Mouse (Mus musculus): ENCODE data around the gene Spcs1.

Gene Spcs1

DNA sequence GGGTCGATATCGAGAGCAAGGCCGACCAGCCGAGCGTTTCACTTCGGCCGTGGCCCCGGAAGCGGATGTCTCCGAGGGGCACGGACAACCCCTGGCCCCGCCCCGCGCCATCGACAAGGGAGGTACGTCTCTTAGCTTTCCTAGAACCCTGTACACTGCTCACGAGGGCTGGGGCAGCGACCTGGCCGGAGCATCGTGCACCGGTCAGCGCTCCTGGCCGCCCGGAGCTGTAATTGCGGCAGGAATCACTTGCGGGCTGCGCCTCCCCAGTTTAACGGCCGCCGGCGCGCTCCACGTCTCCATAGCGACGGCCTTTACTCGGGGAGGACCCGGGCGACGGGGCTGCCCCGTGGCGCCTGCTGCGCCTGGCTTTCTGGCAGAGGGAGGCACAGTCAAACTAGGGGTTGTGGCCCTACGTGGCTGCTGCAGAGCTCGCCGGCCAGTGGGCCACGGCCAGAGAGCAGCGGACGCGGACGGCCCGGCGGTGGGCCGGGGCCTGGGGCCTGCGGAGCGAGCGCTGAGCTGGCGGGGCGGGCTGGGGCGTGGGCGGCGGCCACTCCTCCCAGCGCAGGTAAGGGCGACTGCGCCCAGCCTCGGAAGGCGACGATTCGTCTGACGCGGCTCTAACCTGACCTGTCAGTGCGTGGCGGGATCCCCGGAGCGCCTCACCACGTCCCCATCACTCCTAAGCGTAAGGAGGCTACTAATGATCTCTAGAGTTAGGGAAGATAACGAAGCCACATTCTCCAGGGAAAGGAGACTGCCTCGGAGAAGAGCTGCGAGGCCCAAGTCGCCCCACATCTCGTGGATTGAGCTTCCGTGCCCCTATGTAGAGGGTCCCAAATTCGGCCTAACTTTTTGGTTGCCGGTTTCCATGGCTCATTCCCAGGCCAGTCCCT is at the start of gene Spcs1, which contains the start of gene Glt8d1:
Spcs1 (minus strand) TSS at position 366 of the 899 bp plus-strand sequence.
Glt8d1 (plus strand) TSS at position 94 of the 899 bp plus-strand sequence.
- Histone ChIP-seq H3K4me3 (replicated peaks; ENCODE audit: low read length) (peak within 1 kb of the TSS; percentile 95), H3K9me3 (ENCODE audit: low read length) (no peaks in the 10 kb centered on the region), H3K27me3 (ENCODE audit: insufficient read depth, low read length) (peaks cover 9% of the 10 kb centered on the region; the same call in 1 of the 2 replicates), H3K36me3 (ENCODE audit: insufficient read depth, low read length) (0 out of 2 replicates have a peak, but pooled peaks cover under 1% of the 10 kb centered on the region), H3K4me1 (replicated peaks; ENCODE audit: low read depth, low read length) (peaks cover 17% of the 10 kb centered on the region)
- TF ChIP-seq CTCF (conservative IDR thresholded peaks at IDR 0.05; ENCODE audit: low read length) (no peak), POU5F1 (IDR thresholded peaks at IDR 0.05; ENCODE audit: borderline replicate concordance, low read length) (no peak), NANOG (IDR thresholded peaks at IDR 0.05; ENCODE audit: borderline replicate concordance, low read length) (no peak)

- peaks cover 76% of the 10 kb centered on the region for H3K36me3 ChIP-seq (ENCODE audit: insufficient read depth, low read length)
- H3K27me3 ChIP-seq (ENCODE audit: insufficient read depth, low read length), result no peaks in the 10 kb centered on the region
- no peaks in the 10 kb centered on the region for H3K4me1 ChIP-seq (replicated peaks; ENCODE audit: low read depth, low read length)
- no peaks in the 10 kb centered on the region for H3K9me3 ChIP-seq (ENCODE audit: low read length)
- TF ChIP-seq NANOG (IDR thresholded peaks at IDR 0.05; ENCODE audit: borderline replicate concordance, low read length), result no peak
- no peak for TF ChIP-seq CTCF (conservative IDR thresholded peaks at IDR 0.05; ENCODE audit: low read length)
- no peak for TF ChIP-seq POU5F1 (IDR thresholded peaks at IDR 0.05; ENCODE audit: borderline replicate concordance, low read length)
- H3K4me3 ChIP-seq (replicated peaks; ENCODE audit: low read length), result no peak overlapping the region
Observed at GRCm38 (mm10) chr14:31045817-31046216, 44.3 kb upstream of the Spcs1 start.

DNA sequence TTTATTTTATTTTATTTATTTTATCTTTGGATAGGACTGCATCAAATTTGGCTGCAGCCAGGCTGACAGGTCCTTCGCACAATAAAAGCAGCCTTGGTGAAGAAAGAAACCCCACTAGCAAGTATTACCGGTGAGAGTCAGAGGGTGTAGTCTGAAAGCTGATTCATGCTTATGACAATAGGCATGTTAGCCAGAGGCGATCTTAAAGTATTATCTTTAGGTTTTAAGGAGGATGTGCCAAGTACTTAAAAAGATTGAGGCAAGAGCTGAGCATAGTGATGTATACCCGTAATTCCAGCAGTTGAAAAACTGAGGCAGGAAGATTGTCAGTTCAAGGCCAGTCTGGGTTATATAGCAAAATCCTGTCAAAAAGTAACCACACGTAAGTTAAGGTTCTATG is 43.8 kb upstream of the Spcs1 start:
- Histone ChIP-seq H3K4me1 (replicated peaks; ENCODE audit: low read depth, low read length) (no peaks in the 10 kb centered on the region), H3K4me3 (replicated peaks; ENCODE audit: low read length) (no peak overlapping the region), H3K36me3 (ENCODE audit: insufficient read depth, low read length) (peaks cover 75% of the 10 kb centered on the region), H3K9me3 (ENCODE audit: low read length) (no peaks in the 10 kb centered on the region), H3K27me3 (ENCODE audit: insufficient read depth, low read length) (no peaks in the 10 kb centered on the region)
- no peak for TF ChIP-seq NANOG (IDR thresholded peaks at IDR 0.05; ENCODE audit: borderline replicate concordance, low read length)
- no peak for TF ChIP-seq POU5F1 (IDR thresholded peaks at IDR 0.05; ENCODE audit: borderline replicate concordance, low read length)
- TF ChIP-seq CTCF (conservative IDR thresholded peaks at IDR 0.05; ENCODE audit: low read length), result no peak

GRCm38 (mm10) chr14:31025785-31026184 is 24.3 kb upstream of the Spcs1 start:
- peaks cover 4% of the 10 kb centered on the region for H3K4me1 ChIP-seq (replicated peaks; ENCODE audit: low read depth, low read length)
- TF ChIP-seq CTCF (conservative IDR thresholded peaks at IDR 0.05; ENCODE audit: low read length) (peak; percentile 61), POU5F1 (IDR thresholded peaks at IDR 0.05; ENCODE audit: borderline replicate concordance, low read length) (no peak)
- no peaks in the 10 kb centered on the region for H3K9me3 ChIP-seq (ENCODE audit: low read length)

GRCm38 (mm10) chr14:31022579-31022978 is 21.1 kb upstream of the Spcs1 start:
- Histone ChIP-seq H3K4me1 (replicated peaks; ENCODE audit: low read depth, low read length) (peaks cover 14% of the 10 kb centered on the region), H3K9me3 (ENCODE audit: low read length) (no peaks in the 10 kb centered on the region), H3K27me3 (ENCODE audit: insufficient read depth, low read length) (no peaks in the 10 kb centered on the region), H3K36me3 (ENCODE audit: insufficient read depth, low read length) (peaks cover 60% of the 10 kb centered on the region), H3K4me3 (replicated peaks; ENCODE audit: low read length) (no peak overlapping the region)
- no peak for TF ChIP-seq CTCF (conservative IDR thresholded peaks at IDR 0.05; ENCODE audit: low read length)
- TF ChIP-seq POU5F1 (IDR thresholded peaks at IDR 0.05; ENCODE audit: borderline replicate concordance, low read length), result no peak
- no peak for TF ChIP-seq NANOG (IDR thresholded peaks at IDR 0.05; ENCODE audit: borderline replicate concordance, low read length)

More at GRCm38 (mm10) chr14:31025785-31026184, 24.3 kb upstream of the Spcs1 start:
- no peak overlapping the region for H3K4me3 ChIP-seq (replicated peaks; ENCODE audit: low read length)
- no peaks in the 10 kb centered on the region for H3K27me3 ChIP-seq (ENCODE audit: insufficient read depth, low read length)
- peaks cover 81% of the 10 kb centered on the region for H3K36me3 ChIP-seq (ENCODE audit: insufficient read depth, low read length)

DNA sequence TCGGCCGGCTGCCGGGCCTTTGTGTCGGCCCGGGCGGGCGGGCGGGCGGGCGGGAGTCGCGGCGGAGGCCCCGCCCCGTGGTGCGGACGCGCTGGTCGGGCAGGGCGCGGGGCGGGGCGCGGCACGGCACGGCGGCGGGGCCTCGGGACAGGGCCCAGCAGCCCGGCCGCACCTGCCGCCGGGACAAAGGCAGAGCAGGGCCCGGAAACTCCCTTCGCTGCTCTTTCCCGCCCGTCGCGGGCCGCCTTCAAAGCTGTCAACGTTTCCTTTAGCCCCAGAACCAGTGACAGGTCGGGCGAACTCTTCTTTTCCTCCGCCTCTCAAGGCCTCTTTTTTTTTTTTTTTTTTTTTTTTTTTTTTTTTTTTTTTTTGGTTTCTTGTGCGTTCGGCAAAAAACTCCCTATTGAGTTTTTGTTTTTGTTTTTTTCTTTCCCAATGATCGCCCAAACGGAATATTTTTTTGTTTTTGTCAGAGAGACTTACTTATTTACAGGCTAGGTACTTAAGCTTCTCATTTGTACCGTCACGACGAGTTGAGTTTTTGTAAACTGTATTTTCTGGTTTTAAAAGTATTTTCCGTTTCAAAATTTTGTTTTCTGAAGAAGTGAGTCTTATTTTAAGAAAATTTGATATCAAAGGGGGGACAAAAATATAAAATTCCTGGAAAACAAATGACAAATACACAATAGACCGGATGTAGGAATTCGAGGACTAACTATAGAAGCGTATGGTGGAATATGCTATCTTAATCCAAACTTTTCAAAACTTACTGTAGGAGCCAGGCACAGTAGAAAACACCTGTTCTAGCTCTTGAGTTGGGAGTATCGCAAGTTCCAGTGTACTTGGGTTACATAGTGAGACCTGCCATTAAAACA is 18.1 kb upstream of the Spcs1 start:
- H3K27me3 ChIP-seq (ENCODE audit: insufficient read depth, low read length), result no peaks in the 10 kb centered on the region
- TF ChIP-seq NANOG (IDR thresholded peaks at IDR 0.05; ENCODE audit: borderline replicate concordance, low read length) (no peak), CTCF (conservative IDR thresholded peaks at IDR 0.05; ENCODE audit: low read length) (no peak), POU5F1 (IDR thresholded peaks at IDR 0.05; ENCODE audit: borderline replicate concordance, low read length) (no peak)
- H3K9me3 ChIP-seq (ENCODE audit: low read length), result no peaks in the 10 kb centered on the region
- peak overlapping the region; percentile 97 for H3K4me3 ChIP-seq (replicated peaks; ENCODE audit: low read length)
- H3K36me3 ChIP-seq (ENCODE audit: insufficient read depth, low read length), result peaks cover 60% of the 10 kb centered on the region
- peaks cover 40% of the 10 kb centered on the region for H3K4me1 ChIP-seq (replicated peaks; ENCODE audit: low read depth, low read length)

DNA sequence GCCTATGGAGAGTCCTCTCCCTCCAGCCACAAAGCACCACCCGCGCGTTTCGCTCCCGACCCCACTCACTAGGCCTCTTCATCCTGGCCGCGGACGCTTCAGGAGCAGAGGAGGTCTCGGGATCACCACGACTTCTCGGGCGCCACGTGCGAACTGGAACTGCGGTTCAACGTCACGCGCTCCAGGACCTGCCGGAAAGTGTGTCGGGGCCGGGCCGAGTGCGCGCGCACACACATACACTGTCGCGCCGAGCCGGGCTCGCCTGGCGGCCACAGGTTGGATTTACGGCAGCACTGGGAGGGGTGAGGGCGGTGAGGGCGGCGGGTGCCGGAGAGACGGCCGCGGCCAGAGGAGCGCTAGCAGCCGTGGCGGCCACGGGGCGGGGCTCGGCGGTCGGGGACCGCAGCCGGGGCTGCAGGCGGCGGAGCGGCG is 17.4 kb upstream of the Spcs1 start, which contains the start of the genes Pbrm1 and Gnl3:
Pbrm1 (plus strand) TSS at position 279 of the 432 bp plus-strand sequence.
Gnl3 (minus strand) TSS at position 293 of the 432 bp plus-strand sequence.
- Histone ChIP-seq H3K4me1 (replicated peaks; ENCODE audit: low read depth, low read length) (peaks cover 45% of the 10 kb centered on the region), H3K9me3 (ENCODE audit: low read length) (no peaks in the 10 kb centered on the region), H3K27me3 (ENCODE audit: insufficient read depth, low read length) (no peaks in the 10 kb centered on the region), H3K36me3 (ENCODE audit: insufficient read depth, low read length) (peaks cover 60% of the 10 kb centered on the region), H3K4me3 (replicated peaks; ENCODE audit: low read length) (peak within 1 kb of the TSS; percentile 97)
- TF ChIP-seq POU5F1 (IDR thresholded peaks at IDR 0.05; ENCODE audit: borderline replicate concordance, low read length) (no peak), CTCF (conservative IDR thresholded peaks at IDR 0.05; ENCODE audit: low read length) (no peak), NANOG (IDR thresholded peaks at IDR 0.05; ENCODE audit: borderline replicate concordance, low read length) (no peak)

GRCm38 (mm10) chr14:31017854-31018253 is 16.4 kb upstream of the Spcs1 start:
- Histone ChIP-seq H3K27me3 (ENCODE audit: insufficient read depth, low read length) (no peaks in the 10 kb centered on the region), H3K9me3 (ENCODE audit: low read length) (no peaks in the 10 kb centered on the region), H3K4me1 (replicated peaks; ENCODE audit: low read depth, low read length) (peaks cover 48% of the 10 kb centered on the region), H3K4me3 (replicated peaks; ENCODE audit: low read length) (peak overlapping the region; percentile 97), H3K36me3 (ENCODE audit: insufficient read depth, low read length) (peaks cover 62% of the 10 kb centered on the region)
- TF ChIP-seq NANOG (IDR thresholded peaks at IDR 0.05; ENCODE audit: borderline replicate concordance, low read length), result no peak
- TF ChIP-seq CTCF (conservative IDR thresholded peaks at IDR 0.05; ENCODE audit: low read length), result no peak
- no peak for TF ChIP-seq POU5F1 (IDR thresholded peaks at IDR 0.05; ENCODE audit: borderline replicate concordance, low read length)
